Mouse (Mus musculus) midbrain, embryonic 10.5 days (tissue): ENCODE results near the gene Cdkal1. TPM values are rescaled to one million over a fixed set of nuclear protein-coding genes. Genes with fewer than 3 reads are reported as not detected.

Source experiments
- DNase-seq: peaks from one replicate; pipeline ENCODE4 v3.0.0-alpha.2; 2017; ENCODE audit warnings: low spot score
- H3K27ac ChIP-seq: fragments of 300-500 bp; sonication (generic); replicated peaks from 2 replicates; pipeline ENCODE4 v1.5.1; 2016; ENCODE audit warnings: mild to moderate bottlenecking
- H3K27me3 ChIP-seq: fragments of 300-500 bp; sonication (generic); 2 replicates; pipeline ENCODE4 v1.6.1; 2016; ENCODE audit warnings: low read depth, mild to moderate bottlenecking; ENCODE audit not compliant: poor library complexity, severe bottlenecking
- H3K36me3 ChIP-seq: fragments of 300-500 bp; sonication (generic); 2 replicates; pipeline ENCODE4 v1.6.1; 2016; ENCODE audit warnings: mild to moderate bottlenecking, moderate library complexity
- H3K4me1 ChIP-seq: fragments of 300-500 bp; sonication (generic); 2 replicates; pipeline ENCODE4 v1.6.1; 2016
- H3K4me3 ChIP-seq: fragments of 300-500 bp; sonication (generic); 2 replicates; pipeline ENCODE4 v1.5.1; 2016; ENCODE audit warnings: mild to moderate bottlenecking, moderate library complexity
- H3K9me3 ChIP-seq: fragments of 300-500 bp; sonication (generic); replicated peaks from 2 replicates; pipeline ENCODE4 v1.6.1; 2016; ENCODE audit warnings: mild to moderate bottlenecking
- WGBS: fragments of 180-500 bp; shearing (Covaris S2); methylation state at CpG from one replicate; pipeline ENCODE4 v1.1.7; 2016; 5-methylcytosine and 5-hydroxymethylcytosine counted together
- polyA plus RNA-seq: library from polyadenylated mRNA; unstranded; fragments of >200 nt; fragmentation: Nextera tagmentation; extraction: Ambion mirVana; gene quantifications from 2 replicates; pipeline ENCODE4 v1.2.1, GENCODE M21; 2016

Gene Cdkal1
- polyA plus RNA-seq, 1 experiment from 2014 or later: 32.7 TPM

GRCm38 (mm10) chr13:29514071-29514470 is 341.4 kb downstream of the Cdkal1 start:
- WGBS: 88% methylated on average over 1 of the region's 1 CpGs
- no peaks in the 10 kb centered on the region for H3K27me3 ChIP-seq
- no peak for DNase-seq
- no peaks in the 10 kb centered on the region for H3K9me3 ChIP-seq
- no peaks in the 10 kb centered on the region for H3K36me3 ChIP-seq
- no peak overlapping the region for H3K4me3 ChIP-seq
- H3K27ac ChIP-seq: no peak overlapping the region
- H3K4me1 ChIP-seq: no peaks in the 10 kb centered on the region

- Histone ChIP-seq H3K27me3 (no peaks in the 10 kb centered on the region), H3K36me3 (no peaks in the 10 kb centered on the region), H3K27ac (peak overlapping the region; percentile 64; the same call in 1 of the 2 replicates), H3K9me3 (no peaks in the 10 kb centered on the region), H3K4me1 (peaks cover 8% of the 10 kb centered on the region), H3K4me3 (no peak overlapping the region)
- 74% methylated on average over 4 of the region's 4 CpGs for WGBS
- DNase-seq: no peak
These were observed 350.5 kb downstream of the Cdkal1 start for GRCm38 (mm10) chr13:29504861-29505568.

GRCm38 (mm10) chr13:29503147-29504044 is 352.1 kb downstream of the Cdkal1 start:
- WGBS: 87% methylated on average over 6 of the region's 6 CpGs
- Histone ChIP-seq H3K9me3 (no peaks in the 10 kb centered on the region), H3K36me3 (no peaks in the 10 kb centered on the region), H3K27ac (no peak overlapping the region), H3K27me3 (no peaks in the 10 kb centered on the region), H3K4me1 (peaks cover 8% of the 10 kb centered on the region), H3K4me3 (no peak overlapping the region)
- no peak for DNase-seq

- Histone ChIP-seq H3K27me3 (no peaks in the 10 kb centered on the region), H3K36me3 (no peaks in the 10 kb centered on the region), H3K4me3 (no peak overlapping the region), H3K4me1 (peaks cover 8% of the 10 kb centered on the region), H3K27ac (no peak overlapping the region), H3K9me3 (no peaks in the 10 kb centered on the region)
- DNase-seq: no peak
- WGBS: 89% methylated on average over 5 of the region's 5 CpGs
These were observed 352.9 kb downstream of the Cdkal1 start for GRCm38 (mm10) chr13:29502481-29503146.

- Histone ChIP-seq H3K27ac (peak overlapping the region; percentile 33; the same call in 1 of the 2 replicates), H3K4me3 (no peak overlapping the region), H3K27me3 (no peaks in the 10 kb centered on the region), H3K4me1 (peaks cover 8% of the 10 kb centered on the region), H3K36me3 (no peaks in the 10 kb centered on the region), H3K9me3 (no peaks in the 10 kb centered on the region)
- WGBS: 67% methylated on average over 2 of the region's 2 CpGs
- no peak for DNase-seq
These were observed 354.3 kb downstream of the Cdkal1 start for GRCm38 (mm10) chr13:29501173-29501572.

- H3K27ac ChIP-seq: no peak overlapping the region
- H3K4me3 ChIP-seq: no peak overlapping the region
- no peaks in the 10 kb centered on the region for H3K9me3 ChIP-seq
- no peak for DNase-seq
- H3K4me1 ChIP-seq: 0 out of 2 replicates have a peak, but pooled peaks cover 3% of the 10 kb centered on the region
- WGBS: 84% methylated on average over 2 of the region's 2 CpGs
- H3K36me3 ChIP-seq: no peaks in the 10 kb centered on the region
- H3K27me3 ChIP-seq: no peaks in the 10 kb centered on the region
These were observed 355.7 kb downstream of the Cdkal1 start for GRCm38 (mm10) chr13:29499750-29500149.

GRCm38 (mm10) chr13:29497286-29497685 is 358.2 kb downstream of the Cdkal1 start:
- no peak for DNase-seq

GRCm38 (mm10) chr13:29490341-29490740 is 365.1 kb downstream of the Cdkal1 start:
- no peaks in the 10 kb centered on the region for H3K36me3 ChIP-seq
- H3K9me3 ChIP-seq: no peaks in the 10 kb centered on the region
- WGBS: 88% methylated on average over 8 of the region's 8 CpGs
- no peaks in the 10 kb centered on the region for H3K27me3 ChIP-seq
- no peak for DNase-seq
- H3K4me3 ChIP-seq: no peak overlapping the region
- H3K27ac ChIP-seq: no peak overlapping the region
- peaks cover 10% of the 10 kb centered on the region for H3K4me1 ChIP-seq

More at GRCm38 (mm10) chr13:29497286-29497685, 358.2 kb downstream of the Cdkal1 start:
- no peak overlapping the region for H3K4me3 ChIP-seq
- no peak overlapping the region for H3K27ac ChIP-seq
- 0 out of 2 replicates have a peak, but pooled peaks cover 3% of the 10 kb centered on the region for H3K4me1 ChIP-seq
- no peaks in the 10 kb centered on the region for H3K36me3 ChIP-seq
- 89% methylated on average over 7 of the region's 7 CpGs for WGBS
- no peaks in the 10 kb centered on the region for H3K9me3 ChIP-seq
- H3K27me3 ChIP-seq: no peaks in the 10 kb centered on the region

- WGBS: 93% methylated on average over 5 of the region's 5 CpGs
- H3K4me3 ChIP-seq: no peak overlapping the region
- H3K36me3 ChIP-seq: no peaks in the 10 kb centered on the region
- H3K27ac ChIP-seq: no peak overlapping the region; the same call in 1 of the 2 replicates
- H3K4me1 ChIP-seq: peaks cover 10% of the 10 kb centered on the region
- no peaks in the 10 kb centered on the region for H3K9me3 ChIP-seq
- DNase-seq: no peak
- H3K27me3 ChIP-seq: no peaks in the 10 kb centered on the region
These were observed 366.0 kb downstream of the Cdkal1 start for GRCm38 (mm10) chr13:29489476-29489875.

GRCm38 (mm10) chr13:29486709-29487108 is 368.8 kb downstream of the Cdkal1 start:
- DNase-seq: no peak
- Histone ChIP-seq H3K27ac (0 out of 2 replicates have a peak overlapping the region, but pooled peaks have one; percentile 14), H3K4me3 (no peak overlapping the region), H3K4me1 (peaks cover 10% of the 10 kb centered on the region), H3K9me3 (no peaks in the 10 kb centered on the region), H3K36me3 (no peaks in the 10 kb centered on the region), H3K27me3 (no peaks in the 10 kb centered on the region)
- 71% methylated on average over 3 of the region's 3 CpGs for WGBS

GRCm38 (mm10) chr13:29483950-29484349 is 371.5 kb downstream of the Cdkal1 start:
- Histone ChIP-seq H3K36me3 (no peaks in the 10 kb centered on the region), H3K27me3 (no peaks in the 10 kb centered on the region), H3K4me1 (peaks cover 10% of the 10 kb centered on the region), H3K4me3 (no peak overlapping the region), H3K9me3 (no peaks in the 10 kb centered on the region), H3K27ac (no peak overlapping the region)
- 77% methylated on average over 3 of the region's 3 CpGs for WGBS
- no peak for DNase-seq

GRCm38 (mm10) chr13:29482147-29482863 is 373.2 kb downstream of the Cdkal1 start:
- Histone ChIP-seq H3K4me3 (no peak overlapping the region), H3K36me3 (no peaks in the 10 kb centered on the region), H3K27me3 (no peaks in the 10 kb centered on the region), H3K9me3 (no peaks in the 10 kb centered on the region), H3K27ac (no peak overlapping the region), H3K4me1 (peaks cover 6% of the 10 kb centered on the region)
- WGBS: 91% methylated on average over 9 of the region's 9 CpGs
- DNase-seq: no peak
